Mouse (Mus musculus) megakaryocyte progenitor cell, adult 5-6 weeks (primary cell): Measurements from ENCODE around the gene Il4i1. TPM values are rescaled to one million over a fixed set of nuclear protein-coding genes. Genes with fewer than 3 reads are reported as not detected.

Experiments
- total RNA-seq, 2 experiments: library from RNA; stranded (forward) in 1 of 2; stranded (reverse) in 1 of 2; fragments of 157-497, 149-512 nt in 1 of 2; fragments of 200-1000 nt in 1 of 2; gene quantifications; 2 replicates each; pipeline versions ENCODE4 v1.2.3 to v1.2.4; 2015 to 2017

The Il4i1 gene
- total RNA-seq, 2 experiments from 2014 or later, result 0.25 to 1.0 TPM

Other genes with a start within 250 kb of the Il4i1 start
- 219 and 232 TPM in 2 replicates for gene Napsa, start 244.0 kb upstream of the Il4i1 start, total RNA-seq (2015)
- 91.2 and 121 TPM in 2 replicates for gene Napsa, start 244.0 kb upstream of the Il4i1 start, total RNA-seq (2017)
- gene Kcnc3, start 225.7 kb upstream of the Il4i1 start, total RNA-seq (2015), result 0.25 and 0.66 TPM in 2 replicates
- gene Kcnc3, start 225.7 kb upstream of the Il4i1 start, total RNA-seq (2017), result 0.04 TPM in 1 of 2 replicates, not detected in the other
- not detected in 2 replicates for gene Myh14, start 145.5 kb upstream of the Il4i1 start, total RNA-seq (2015)
- not detected in 2 replicates for gene Myh14, start 145.5 kb upstream of the Il4i1 start, total RNA-seq (2017)
- gene Izumo2, start 107.6 kb upstream of the Il4i1 start, total RNA-seq (2015), result not detected in 2 replicates
- not detected in 2 replicates for gene Izumo2, start 107.6 kb upstream of the Il4i1 start, total RNA-seq (2017)
- 37.1 and 37.4 TPM in 2 replicates for gene Vrk3, start 68.0 kb upstream of the Il4i1 start, total RNA-seq (2015)
- gene Vrk3, start 68.0 kb upstream of the Il4i1 start, total RNA-seq (2017), result 36.0 and 51.4 TPM in 2 replicates
- gene Zfp473, start 65.3 kb upstream of the Il4i1 start, total RNA-seq (2015), result 1.2 and 1.5 TPM in 2 replicates
- 1.0 and 2.6 TPM in 2 replicates for gene Zfp473, start 65.3 kb upstream of the Il4i1 start, total RNA-seq (2017)
- gene Nup62, start 299 bp upstream of the Il4i1 start, total RNA-seq (2015), result 39.8 and 47.3 TPM in 2 replicates
- gene Nup62, start 299 bp upstream of the Il4i1 start, total RNA-seq (2017), result 126 and 140 TPM in 2 replicates
- 4.0 and 4.8 TPM in 2 replicates for gene Atf5, start 271 bp downstream of the Il4i1 start, total RNA-seq (2015)
- 1.5 and 1.9 TPM in 2 replicates for gene Atf5, start 271 bp downstream of the Il4i1 start, total RNA-seq (2017)
- gene Akt1s1, start 32.6 kb downstream of the Il4i1 start, total RNA-seq (2015), result 8.0 and 10.4 TPM in 2 replicates
- gene Akt1s1, start 32.6 kb downstream of the Il4i1 start, total RNA-seq (2017), result 23.9 and 24.9 TPM in 2 replicates
- gene Tbc1d17, start 32.7 kb downstream of the Il4i1 start, total RNA-seq (2015), result 15.2 and 19.2 TPM in 2 replicates
- 13.6 and 13.8 TPM in 2 replicates for gene Tbc1d17, start 32.7 kb downstream of the Il4i1 start, total RNA-seq (2017)
- gene Pnkp, start 40.8 kb downstream of the Il4i1 start, total RNA-seq (2015), result 43.4 and 49.9 TPM in 2 replicates
- 60.7 and 69.8 TPM in 2 replicates for gene Pnkp, start 40.8 kb downstream of the Il4i1 start, total RNA-seq (2017)
- gene Ptov1, start 53.4 kb downstream of the Il4i1 start, total RNA-seq (2015), result 55.3 and 63.9 TPM in 2 replicates
- gene Ptov1, start 53.4 kb downstream of the Il4i1 start, total RNA-seq (2017), result 25.5 and 41.5 TPM in 2 replicates
- 26.0 and 36.8 TPM in 2 replicates for gene Med25, start 76.3 kb downstream of the Il4i1 start, total RNA-seq (2015)
- gene Med25, start 76.3 kb downstream of the Il4i1 start, total RNA-seq (2017), result 11.4 and 14.5 TPM in 2 replicates
- 9.8 and 10.6 TPM in 2 replicates for gene Fuz, start 79.7 kb downstream of the Il4i1 start, total RNA-seq (2015)
- 16.6 and 19.9 TPM in 2 replicates for gene Fuz, start 79.7 kb downstream of the Il4i1 start, total RNA-seq (2017)
- gene Ap2a1, start 113.1 kb downstream of the Il4i1 start, total RNA-seq (2015), result 36.1 and 40.4 TPM in 2 replicates
- 25.8 and 39.8 TPM in 2 replicates for gene Ap2a1, start 113.1 kb downstream of the Il4i1 start, total RNA-seq (2017)
- gene Tsks, start 126.8 kb downstream of the Il4i1 start, total RNA-seq (2015), result not detected in 2 replicates
- not detected in 2 replicates for gene Tsks, start 126.8 kb downstream of the Il4i1 start, total RNA-seq (2017)
- gene Cpt1c, start 158.5 kb downstream of the Il4i1 start, total RNA-seq (2015), result 0.42 and 0.54 TPM in 2 replicates
- gene Cpt1c, start 158.5 kb downstream of the Il4i1 start, total RNA-seq (2017), result 0.25 and 1.6 TPM in 2 replicates
- gene Prmt1, start 170.2 kb downstream of the Il4i1 start, total RNA-seq (2015), result 147 and 153 TPM in 2 replicates
- gene Prmt1, start 170.2 kb downstream of the Il4i1 start, total RNA-seq (2017), result 113 and 135 TPM in 2 replicates
- 71.9 and 79.5 TPM in 2 replicates for gene Irf3, start 181.3 kb downstream of the Il4i1 start, total RNA-seq (2015)
- gene Irf3, start 181.3 kb downstream of the Il4i1 start, total RNA-seq (2017), result 70.4 and 89.4 TPM in 2 replicates
- 22.6 and 25.9 TPM in 2 replicates for gene Bcl2l12, start 182.3 kb downstream of the Il4i1 start, total RNA-seq (2015)
- 26.2 and 28.0 TPM in 2 replicates for gene Bcl2l12, start 182.3 kb downstream of the Il4i1 start, total RNA-seq (2017)
- 19.5 and 21.9 TPM in 2 replicates for gene Scaf1, start 200.0 kb downstream of the Il4i1 start, total RNA-seq (2015)
- 8.7 and 11.2 TPM in 2 replicates for gene Scaf1, start 200.0 kb downstream of the Il4i1 start, total RNA-seq (2017)
- 4.8 and 6.1 TPM in 2 replicates for gene Rras, start 201.6 kb downstream of the Il4i1 start, total RNA-seq (2015)
- 1.1 TPM in 1 of 2 replicates, not detected in the other for gene Rras, start 201.6 kb downstream of the Il4i1 start, total RNA-seq (2017)
- 20.5 and 21.7 TPM in 2 replicates for gene Prr12, start 236.5 kb downstream of the Il4i1 start, total RNA-seq (2015)
- gene Prr12, start 236.5 kb downstream of the Il4i1 start, total RNA-seq (2017), result 2.8 and 4.0 TPM in 2 replicates
- gene Nosip, start 246.0 kb downstream of the Il4i1 start, total RNA-seq (2015), result 39.7 and 45.0 TPM in 2 replicates
- 46.8 and 49.2 TPM in 2 replicates for gene Nosip, start 246.0 kb downstream of the Il4i1 start, total RNA-seq (2017)
- gene Prrg2, start 246.3 kb downstream of the Il4i1 start, total RNA-seq (2015), result 2.6 and 4.7 TPM in 2 replicates
- 3.0 and 4.2 TPM in 2 replicates for gene Prrg2, start 246.3 kb downstream of the Il4i1 start, total RNA-seq (2017)